Mouse (Mus musculus) forebrain, embryonic 12.5 days (tissue): ENCODE results near the gene Arl3. TPM values are rescaled to one million over a fixed set of nuclear protein-coding genes. Genes with fewer than 3 reads are reported as not detected.

Source experiments
- ATAC-seq: fragments of 200-750 bp; cut with Nextera tagmentation; 2 replicates; pipeline ENCODE4 v1.8.0; 2017; ENCODE audit warnings: moderate TSS enrichment; ENCODE audit not compliant: low FRiP score
- H3K27ac ChIP-seq: fragments of 300-500 bp; sonication (generic); 2 replicates; pipeline ENCODE4 v1.5.1; 2016; ENCODE audit warnings: mild to moderate bottlenecking
- H3K27me3 ChIP-seq: fragments of 300-500 bp; sonication (generic); 2 replicates; pipeline ENCODE4 v1.6.1; 2016; ENCODE audit warnings: mild to moderate bottlenecking
- H3K36me3 ChIP-seq: fragments of 300-500 bp; sonication (generic); replicated peaks from 2 replicates; pipeline ENCODE4 v1.6.1; 2016; ENCODE audit warnings: mild to moderate bottlenecking
- H3K4me1 ChIP-seq: fragments of 300-500 bp; sonication (generic); 2 replicates; pipeline ENCODE4 v1.6.1; 2016
- H3K4me2 ChIP-seq: fragments of 300-500 bp; sonication (generic); 2 replicates; pipeline ENCODE4 v1.6.1; 2016; ENCODE audit warnings: mild to moderate bottlenecking, moderate library complexity
- H3K4me3 ChIP-seq: fragments of 300-500 bp; sonication (generic); replicated peaks from 2 replicates; pipeline ENCODE4 v1.5.1; 2016; ENCODE audit warnings: mild to moderate bottlenecking
- H3K9ac ChIP-seq: fragments of 300-500 bp; sonication (generic); 2 replicates; pipeline ENCODE4 v1.6.1; 2016; ENCODE audit warnings: mild to moderate bottlenecking
- H3K9me3 ChIP-seq: fragments of 300-500 bp; sonication (generic); 2 replicates; pipeline ENCODE4 v1.6.1; 2016
- WGBS: fragments of 180-500 bp; shearing (Covaris S2); methylation state at CpG from one replicate; pipeline ENCODE4 v1.1.7; 2016; 5-methylcytosine and 5-hydroxymethylcytosine counted together
- polyA plus RNA-seq: library from polyadenylated mRNA; unstranded; fragments of >200 nt; fragmentation: Nextera tagmentation; extraction: Ambion mirVana; gene quantifications from 2 replicates; pipeline ENCODE4 v1.2.1, GENCODE M21; 2016

Gene Arl3
- polyA plus RNA-seq, 1 experiment from 2014 or later: 216 TPM

- H3K9me3 ChIP-seq: no peaks in the 10 kb centered on the region
- peaks cover 72% of the 10 kb centered on the region for H3K4me1 ChIP-seq
- peak overlapping the region; percentile 56; the same call in 1 of the 2 replicates for H3K9ac ChIP-seq
- H3K27ac ChIP-seq: 0 out of 2 replicates have a peak overlapping the region, but pooled peaks have one; percentile 36
- H3K4me3 ChIP-seq: no peak overlapping the region; the same call in 1 of the 2 replicates
- H3K27me3 ChIP-seq: no peaks in the 10 kb centered on the region
- no peak overlapping the region for H3K4me2 ChIP-seq
- peaks cover 85% of the 10 kb centered on the region for H3K36me3 ChIP-seq
- WGBS: 88% methylated on average over 3 of the region's 3 CpGs
- no peak for ATAC-seq
These were observed 64.3 kb downstream of the Arl3 start for GRCm38 (mm10) chr19:46508738-46509137.

- H3K36me3 ChIP-seq: peaks cover 75% of the 10 kb centered on the region
- H3K4me1 ChIP-seq: peaks cover 72% of the 10 kb centered on the region
- WGBS: 88% methylated on average over 1 of the region's 1 CpGs
These were observed 65.2 kb downstream of the Arl3 start for GRCm38 (mm10) chr19:46507806-46508205.

GRCm38 (mm10) chr19:46507181-46507581 is 65.8 kb downstream of the Arl3 start:
- 10% methylated on average over 8 of the region's 8 CpGs for WGBS
- Histone ChIP-seq H3K4me2 (peak overlapping the region; percentile 97), H3K9ac (peak overlapping the region; percentile 56), H3K27me3 (no peaks in the 10 kb centered on the region), H3K36me3 (peaks cover 69% of the 10 kb centered on the region), H3K4me3 (peak overlapping the region; percentile 98), H3K9me3 (no peaks in the 10 kb centered on the region), H3K27ac (peak overlapping the region; percentile 92), H3K4me1 (peaks cover 72% of the 10 kb centered on the region)
- ATAC-seq: peak; percentile 19; the same call in 1 of the 2 replicates

More at GRCm38 (mm10) chr19:46507806-46508205, 65.2 kb downstream of the Arl3 start:
- H3K9ac ChIP-seq: peak overlapping the region; percentile 56
- no peaks in the 10 kb centered on the region for H3K9me3 ChIP-seq
- H3K4me2 ChIP-seq: peak overlapping the region; percentile 97
- H3K27me3 ChIP-seq: no peaks in the 10 kb centered on the region
- ATAC-seq: no peak
- peak overlapping the region; percentile 92 for H3K27ac ChIP-seq
- H3K4me3 ChIP-seq: 0 out of 2 replicates have a peak overlapping the region, but pooled peaks have one; percentile 98

GRCm38 (mm10) chr19:46506372-46506717 is 66.7 kb downstream of the Arl3 start:
- Histone ChIP-seq H3K27ac (peak overlapping the region; percentile 92), H3K4me2 (peak overlapping the region; percentile 97), H3K36me3 (peaks cover 61% of the 10 kb centered on the region), H3K27me3 (no peaks in the 10 kb centered on the region), H3K4me3 (peak overlapping the region; percentile 98), H3K9me3 (no peaks in the 10 kb centered on the region), H3K9ac (peak overlapping the region; percentile 56), H3K4me1 (peaks cover 69% of the 10 kb centered on the region)
- 38% methylated on average over 3 of the region's 3 CpGs for WGBS
- no peak for ATAC-seq

GRCm38 (mm10) chr19:46505646-46506371 is 67.2 kb downstream of the Arl3 start:
- Histone ChIP-seq H3K9me3 (no peaks in the 10 kb centered on the region), H3K27ac (peak overlapping the region; percentile 100), H3K4me1 (peaks cover 68% of the 10 kb centered on the region), H3K27me3 (no peaks in the 10 kb centered on the region), H3K36me3 (peaks cover 58% of the 10 kb centered on the region), H3K4me2 (peak overlapping the region; percentile 97), H3K9ac (peak overlapping the region; percentile 56), H3K4me3 (peak overlapping the region; percentile 98)
- ATAC-seq: no peak
- WGBS: 77% methylated on average over 8 of the region's 8 CpGs

- peaks cover 49% of the 10 kb centered on the region for H3K36me3 ChIP-seq
These were observed 68.1 kb downstream of the Arl3 start for GRCm38 (mm10) chr19:46504822-46505417.

GRCm38 (mm10) chr19:46504085-46504552 is 68.9 kb downstream of the Arl3 start:
- Histone ChIP-seq H3K9ac (peak overlapping the region; percentile 100), H3K9me3 (no peaks in the 10 kb centered on the region), H3K4me1 (peaks cover 51% of the 10 kb centered on the region), H3K27ac (peak overlapping the region; percentile 100), H3K4me2 (peak overlapping the region; percentile 97), H3K4me3 (peak overlapping the region; percentile 98), H3K36me3 (peaks cover 42% of the 10 kb centered on the region), H3K27me3 (no peaks in the 10 kb centered on the region)
- WGBS: 1% methylated on average over 4 of the region's 4 CpGs
- ATAC-seq: no peak

More at GRCm38 (mm10) chr19:46504822-46505417, 68.1 kb downstream of the Arl3 start:
- peak overlapping the region; percentile 97 for H3K4me2 ChIP-seq
- no peak for ATAC-seq
- WGBS: 63% methylated on average over 9 of the region's 9 CpGs
- peak overlapping the region; percentile 98 for H3K4me3 ChIP-seq
- peaks cover 59% of the 10 kb centered on the region for H3K4me1 ChIP-seq
- H3K9me3 ChIP-seq: no peaks in the 10 kb centered on the region
- peak overlapping the region; percentile 100 for H3K27ac ChIP-seq
- peak overlapping the region; percentile 100 for H3K9ac ChIP-seq
- no peaks in the 10 kb centered on the region for H3K27me3 ChIP-seq

GRCm38 (mm10) chr19:46503351-46504084 is 69.5 kb downstream of the Arl3 start:
- Histone ChIP-seq H3K9me3 (no peaks in the 10 kb centered on the region), H3K36me3 (peaks cover 36% of the 10 kb centered on the region), H3K27ac (peak overlapping the region; percentile 100), H3K9ac (peak overlapping the region; percentile 100), H3K4me1 (peaks cover 48% of the 10 kb centered on the region), H3K27me3 (no peaks in the 10 kb centered on the region), H3K4me3 (peak overlapping the region; percentile 98), H3K4me2 (peak overlapping the region; percentile 97)
- WGBS: under 1% methylated on average over 21 of the region's 21 CpGs
- ATAC-seq: no peak

GRCm38 (mm10) chr19:46502471-46503166 is 70.4 kb downstream of the Arl3 start:
- H3K27me3 ChIP-seq: no peaks in the 10 kb centered on the region
- 0% methylated on average over 53 of the region's 53 CpGs for WGBS
- H3K4me2 ChIP-seq: peak overlapping the region; percentile 97
- H3K9me3 ChIP-seq: no peaks in the 10 kb centered on the region
- peak overlapping the region; percentile 100 for H3K27ac ChIP-seq
- no peak for ATAC-seq
- H3K4me1 ChIP-seq: peaks cover 39% of the 10 kb centered on the region
- peak overlapping the region; percentile 98 for H3K4me3 ChIP-seq
- H3K36me3 ChIP-seq: peaks cover 27% of the 10 kb centered on the region
- peak overlapping the region; percentile 100 for H3K9ac ChIP-seq

- Histone ChIP-seq H3K4me3 (peak overlapping the region; percentile 98), H3K9ac (peak overlapping the region; percentile 100), H3K27me3 (no peaks in the 10 kb centered on the region), H3K4me1 (peaks cover 33% of the 10 kb centered on the region), H3K36me3 (peaks cover 22% of the 10 kb centered on the region), H3K9me3 (no peaks in the 10 kb centered on the region), H3K27ac (peak overlapping the region; percentile 100), H3K4me2 (peak overlapping the region; percentile 97)
- WGBS: 1% methylated on average over 32 of the region's 46 CpGs
- no peak for ATAC-seq
These were observed 70.9 kb downstream of the Arl3 start for GRCm38 (mm10) chr19:46502069-46502455.

- peak; percentile 47 for ATAC-seq
- peaks cover 28% of the 10 kb centered on the region for H3K4me1 ChIP-seq
- H3K4me3 ChIP-seq: peak within 1 kb of the TSS; percentile 98
- peaks cover 16% of the 10 kb centered on the region for H3K36me3 ChIP-seq
- peak within 1 kb of the TSS; percentile 97 for H3K4me2 ChIP-seq
- no peaks in the 10 kb centered on the region for H3K27me3 ChIP-seq
- no peaks in the 10 kb centered on the region for H3K9me3 ChIP-seq
- under 1% methylated on average over 39 of the region's 64 CpGs for WGBS
- H3K9ac ChIP-seq: peak within 1 kb of the TSS; percentile 100
- H3K27ac ChIP-seq: peak within 1 kb of the TSS; percentile 100
These were observed 71.5 kb downstream of the Arl3 start, which contains the start of gene Trim8 for GRCm38 (mm10) chr19:46501401-46502068. TSS of gene Trim8 (plus strand) at chr19:46501702.
